Mouse (Mus musculus) left cerebral cortex, postnatal 4 days (tissue): ENCODE data around the gene Zfp131. TPM values are rescaled to one million over a fixed set of nuclear protein-coding genes. Genes with fewer than 3 reads are reported as not detected.

Experiments used
- total RNA-seq, 2 experiments: library from RNA; stranded (reverse); gene quantifications; 2 replicates each; pipeline ENCODE4 v1.2.3; 2021

Gene Zfp131
- total RNA-seq, 2 experiments from 2014 or later: 41.1 to 41.8 TPM

Other genes starting within 250 kb of the Zfp131 start
- gene Ccl28, start 167.1 kb downstream of the Zfp131 start, total RNA-seq: 1 to 10 TPM in 1 of 2 experiments, under 1 TPM in 1; 0.68 to 2.8 TPM
- gene Hmgcs1, start 100.5 kb downstream of the Zfp131 start, total RNA-seq: 100 to 1,000 TPM; 814 to 887 TPM
- gene Nim1k, start 35.0 kb downstream of the Zfp131 start, total RNA-seq: 10 to 100 TPM; 11.6 to 12.3 TPM
- gene AF067063, start 39.3 kb upstream of the Zfp131 start, total RNA-seq: not detected
- not detected for gene D13Ertd608e, start 45.1 kb upstream of the Zfp131 start, total RNA-seq
- gene Tcstv1, start 103.9 kb upstream of the Zfp131 start, total RNA-seq: not detected
- gene Gm21761, start 138.4 kb upstream of the Zfp131 start, total RNA-seq: not detected
- not detected for gene B020031M17Rik, start 159.9 kb upstream of the Zfp131 start, total RNA-seq
- gene Gm36079, start 236.1 kb upstream of the Zfp131 start, total RNA-seq: not detected